Mouse (Mus musculus) midbrain, embryonic 12.5 days (tissue): ENCODE data around the gene Mfsd6l. TPM values are rescaled to one million over a fixed set of nuclear protein-coding genes. Genes with fewer than 3 reads are reported as not detected.

Source experiments
- polyA plus RNA-seq: library from polyadenylated mRNA; unstranded; fragments of >200 nt; fragmentation: Nextera tagmentation; extraction: Ambion mirVana; gene quantifications from 2 replicates; pipeline ENCODE4 v1.2.1, GENCODE M21; 2016

Mfsd6l gene
- polyA plus RNA-seq, 1 experiment from 2014 or later, result not detected

Other genes with a start within 250 kb of the Mfsd6l start
- 26.6 and 34.6 TPM in 2 replicates for gene Ntn1, start 155.4 kb upstream of the Mfsd6l start, polyA plus RNA-seq
- gene Pik3r5, start 124.1 kb upstream of the Mfsd6l start, polyA plus RNA-seq, result 0.34 and 0.63 TPM in 2 replicates
- gene Pik3r6, start 53.2 kb upstream of the Mfsd6l start, polyA plus RNA-seq, result 0.75 and 1.9 TPM in 2 replicates
- gene Ccdc42, start 30.8 kb downstream of the Mfsd6l start, polyA plus RNA-seq, result 0.87 and 1.0 TPM in 2 replicates
- gene Myh10, start 135.4 kb downstream of the Mfsd6l start, polyA plus RNA-seq, result 164 and 167 TPM in 2 replicates